Mouse (Mus musculus): ENCODE measurements at regions not wholly inside any gene's neighbourhood (a gene's known extent, or its start where the extent isn't known, plus 50 kb on each side); places are given as distances from the start of the nearest gene placed in this dataset.

GRCm38 (mm10) chr12:79966621-79967490 lies 146.0 kb downstream of the Zfp36l1 start:
- Histone ChIP-seq H3K27me3 (ENCODE audit: insufficient read depth, poor library complexity, severe bottlenecking) (0 out of 2 replicates have a peak, but pooled peaks cover 7% of the 10 kb centered on the region), H3K36me3 (no peaks in the 10 kb centered on the region), H3K9me3 (no peaks in the 10 kb centered on the region), H3K4me3 (0 out of 2 replicates have a peak overlapping the region, but pooled peaks have one; percentile 16), H3K27ac (peak overlapping the region; percentile 93), H3K4me1 (peaks cover 73% of the 10 kb centered on the region)
- peak; percentile 76 for DNase-seq (ENCODE audit: low spot score)
- WGBS = 21% methylated on average over 12 of the region's 12 CpGs

GRCm38 (mm10) chr12:79966289-79966615 lies 146.6 kb downstream of the Zfp36l1 start:
- DNase-seq (ENCODE audit: low spot score) = peak; percentile 71
- WGBS = 25% methylated on average over 6 of the region's 6 CpGs
- no peaks in the 10 kb centered on the region for H3K9me3 ChIP-seq
- peaks cover 67% of the 10 kb centered on the region for H3K4me1 ChIP-seq
- peak overlapping the region; percentile 93 for H3K27ac ChIP-seq
- H3K36me3 ChIP-seq = no peaks in the 10 kb centered on the region
- H3K27me3 ChIP-seq (ENCODE audit: insufficient read depth, poor library complexity, severe bottlenecking) = 0 out of 2 replicates have a peak, but pooled peaks cover 7% of the 10 kb centered on the region
- peak overlapping the region; percentile 60 for H3K4me3 ChIP-seq

- DNase-seq (ENCODE audit: low spot score) = peak; percentile 77
- Histone ChIP-seq H3K4me1 (peaks cover 62% of the 10 kb centered on the region), H3K4me3 (peak overlapping the region; percentile 60), H3K9me3 (no peaks in the 10 kb centered on the region), H3K27me3 (ENCODE audit: insufficient read depth, poor library complexity, severe bottlenecking) (0 out of 2 replicates have a peak, but pooled peaks cover 7% of the 10 kb centered on the region), H3K36me3 (no peaks in the 10 kb centered on the region), H3K27ac (peak overlapping the region; percentile 93)
- whole genome bisulfite sequencing = 2% methylated on average over 46 of the region's 46 CpGs
Observed at GRCm38 (mm10) chr12:79965471-79966288, 147.1 kb downstream of the Zfp36l1 start.

GRCm38 (mm10) chr12:79963443-79964025 lies 149.3 kb downstream of the Zfp36l1 start:
- WGBS = 74% methylated on average over 9 of the region's 9 CpGs
- H3K4me1 ChIP-seq = peaks cover 44% of the 10 kb centered on the region

GRCm38 (mm10) chr12:79962649-79963236 lies 150.1 kb downstream of the Zfp36l1 start:
- Histone ChIP-seq H3K9me3 (no peaks in the 10 kb centered on the region), H3K27me3 (ENCODE audit: insufficient read depth, poor library complexity, severe bottlenecking) (0 out of 2 replicates have a peak, but pooled peaks cover 12% of the 10 kb centered on the region), H3K4me3 (no peak overlapping the region), H3K36me3 (no peaks in the 10 kb centered on the region), H3K4me1 (peaks cover 41% of the 10 kb centered on the region), H3K27ac (no peak overlapping the region)
- DNase-seq (ENCODE audit: low spot score) = peak; percentile 63
- 91% methylated on average over 11 of the region's 11 CpGs for whole genome bisulfite sequencing

More at GRCm38 (mm10) chr12:79963443-79964025, 149.3 kb downstream of the Zfp36l1 start:
- no peaks in the 10 kb centered on the region for H3K36me3 ChIP-seq
- peak; percentile 61 for DNase-seq (ENCODE audit: low spot score)
- H3K9me3 ChIP-seq = no peaks in the 10 kb centered on the region
- H3K4me3 ChIP-seq = no peak overlapping the region
- peak overlapping the region; percentile 24; the same call in 1 of the 2 replicates for H3K27ac ChIP-seq
- 0 out of 2 replicates have a peak, but pooled peaks cover 12% of the 10 kb centered on the region for H3K27me3 ChIP-seq (ENCODE audit: insufficient read depth, poor library complexity, severe bottlenecking)

- WGBS = 84% methylated on average over 4 of the region's 4 CpGs
- no peak for DNase-seq (ENCODE audit: low spot score)
- peaks cover 36% of the 10 kb centered on the region for H3K4me1 ChIP-seq
Observed at GRCm38 (mm10) chr12:79961881-79962280, 150.9 kb downstream of the Zfp36l1 start.

GRCm38 (mm10) chr12:79961076-79961475 lies 151.7 kb downstream of the Zfp36l1 start:
- no peaks in the 10 kb centered on the region for H3K36me3 ChIP-seq
- no peaks in the 10 kb centered on the region for H3K9me3 ChIP-seq
- 0 out of 2 replicates have a peak, but pooled peaks cover 12% of the 10 kb centered on the region for H3K27me3 ChIP-seq (ENCODE audit: insufficient read depth, poor library complexity, severe bottlenecking)
- DNase-seq (ENCODE audit: low spot score) = peak; percentile 50
- 88% methylated on average over 6 of the region's 6 CpGs for WGBS
- H3K4me3 ChIP-seq = no peak overlapping the region
- peaks cover 36% of the 10 kb centered on the region for H3K4me1 ChIP-seq
- H3K27ac ChIP-seq = no peak overlapping the region

More at GRCm38 (mm10) chr12:79961881-79962280, 150.9 kb downstream of the Zfp36l1 start:
- H3K36me3 ChIP-seq = no peaks in the 10 kb centered on the region
- no peak overlapping the region for H3K4me3 ChIP-seq
- no peaks in the 10 kb centered on the region for H3K9me3 ChIP-seq
- 0 out of 2 replicates have a peak, but pooled peaks cover 12% of the 10 kb centered on the region for H3K27me3 ChIP-seq (ENCODE audit: insufficient read depth, poor library complexity, severe bottlenecking)
- H3K27ac ChIP-seq = no peak overlapping the region

- Histone ChIP-seq H3K27ac (no peak overlapping the region; the same call in 1 of the 2 replicates), H3K27me3 (ENCODE audit: insufficient read depth, poor library complexity, severe bottlenecking) (0 out of 2 replicates have a peak, but pooled peaks cover 12% of the 10 kb centered on the region), H3K36me3 (no peaks in the 10 kb centered on the region), H3K4me3 (no peak overlapping the region), H3K9me3 (no peaks in the 10 kb centered on the region), H3K4me1 (peaks cover 30% of the 10 kb centered on the region)
- WGBS = 77% methylated on average over 4 of the region's 4 CpGs
- peak; percentile 68 for DNase-seq (ENCODE audit: low spot score)
Observed at GRCm38 (mm10) chr12:79960446-79960845, 152.4 kb downstream of the Zfp36l1 start.

GRCm38 (mm10) chr12:79959540-79960305 lies 153.1 kb downstream of the Zfp36l1 start:
- Histone ChIP-seq H3K4me3 (no peak overlapping the region), H3K4me1 (peaks cover 23% of the 10 kb centered on the region; the same call in 1 of the 2 replicates), H3K36me3 (no peaks in the 10 kb centered on the region), H3K27ac (no peak overlapping the region), H3K9me3 (no peaks in the 10 kb centered on the region), H3K27me3 (ENCODE audit: insufficient read depth, poor library complexity, severe bottlenecking) (0 out of 2 replicates have a peak, but pooled peaks cover 12% of the 10 kb centered on the region)
- peak; percentile 58 for DNase-seq (ENCODE audit: low spot score)
- WGBS = 86% methylated on average over 14 of the region's 14 CpGs

GRCm38 (mm10) chr12:79957211-79957610 lies 155.6 kb downstream of the Zfp36l1 start:
- no peaks in the 10 kb centered on the region for H3K36me3 ChIP-seq
- H3K4me1 ChIP-seq = 0 out of 2 replicates have a peak, but pooled peaks cover 19% of the 10 kb centered on the region
- H3K9me3 ChIP-seq = no peaks in the 10 kb centered on the region
- H3K4me3 ChIP-seq = no peak overlapping the region
- no peak overlapping the region for H3K27ac ChIP-seq
- H3K27me3 ChIP-seq (ENCODE audit: insufficient read depth, poor library complexity, severe bottlenecking) = 0 out of 2 replicates have a peak, but pooled peaks cover 6% of the 10 kb centered on the region
- WGBS = 76% methylated on average over 4 of the region's 4 CpGs
- DNase-seq (ENCODE audit: low spot score) = peak; percentile 53

- WGBS = 64% methylated on average over 6 of the region's 6 CpGs
- Histone ChIP-seq H3K27ac (0 out of 2 replicates have a peak overlapping the region, but pooled peaks have one; percentile 53), H3K27me3 (ENCODE audit: insufficient read depth, poor library complexity, severe bottlenecking) (0 out of 2 replicates have a peak, but pooled peaks cover 6% of the 10 kb centered on the region), H3K4me1 (peaks cover 23% of the 10 kb centered on the region), H3K36me3 (no peaks in the 10 kb centered on the region), H3K9me3 (no peaks in the 10 kb centered on the region), H3K4me3 (no peak overlapping the region)
- DNase-seq (ENCODE audit: low spot score) = peak; percentile 70
Observed at GRCm38 (mm10) chr12:79956351-79956750, 156.5 kb downstream of the Zfp36l1 start.
